Mouse (Mus musculus) midbrain, embryonic 12.5 days (tissue): ENCODE data around the gene Ercc2. TPM values are rescaled to one million over a fixed set of nuclear protein-coding genes. Genes with fewer than 3 reads are reported as not detected.

Experiments
- ATAC-seq: fragments of 200-750 bp; cut with Nextera tagmentation; 2 replicates; pipeline ENCODE4 v1.8.0; 2017; ENCODE audit warnings: low read depth, moderate TSS enrichment, moderate library complexity; ENCODE audit not compliant: low FRiP score
- H3K27ac ChIP-seq: fragments of 300-500 bp; sonication (generic); replicated peaks from 2 replicates; pipeline ENCODE4 v1.5.1; 2016; ENCODE audit warnings: mild to moderate bottlenecking
- H3K27me3 ChIP-seq: fragments of 300-500 bp; sonication (generic); 2 replicates; pipeline ENCODE4 v1.6.1; 2016; ENCODE audit warnings: mild to moderate bottlenecking
- H3K36me3 ChIP-seq: fragments of 300-500 bp; sonication (generic); 2 replicates; pipeline ENCODE4 v1.6.1; 2016
- H3K4me1 ChIP-seq: fragments of 300-500 bp; sonication (generic); 2 replicates; pipeline ENCODE4 v1.6.1; 2016
- H3K4me2 ChIP-seq: fragments of 300-500 bp; sonication (generic); replicated peaks from 2 replicates; pipeline ENCODE4 v1.6.1; 2016; ENCODE audit warnings: mild to moderate bottlenecking, moderate library complexity
- H3K4me3 ChIP-seq: fragments of 300-500 bp; sonication (generic); 2 replicates; pipeline ENCODE4 v1.5.1; 2016; ENCODE audit warnings: mild to moderate bottlenecking
- H3K9ac ChIP-seq: fragments of 300-500 bp; sonication (generic); replicated peaks from 2 replicates; pipeline ENCODE4 v1.6.1; 2016; ENCODE audit warnings: mild to moderate bottlenecking, moderate library complexity
- H3K9me3 ChIP-seq: fragments of 300-500 bp; sonication (generic); 2 replicates; pipeline ENCODE4 v1.6.1; 2016; ENCODE audit warnings: mild to moderate bottlenecking
- WGBS: fragments of 180-500 bp; shearing (Covaris S2); methylation state at CpG from one replicate; pipeline ENCODE4 v1.1.7; 2016; 5-methylcytosine and 5-hydroxymethylcytosine counted together
- polyA plus RNA-seq: library from polyadenylated mRNA; unstranded; fragments of >200 nt; fragmentation: Nextera tagmentation; extraction: Ambion mirVana; gene quantifications from 2 replicates; pipeline ENCODE4 v1.2.1, GENCODE M21; 2016

The Ercc2 gene
- polyA plus RNA-seq, 1 experiment from 2014 or later: 27.5 TPM

- H3K9ac ChIP-seq: no peak overlapping the region
- ATAC-seq: no peak
- 0 out of 2 replicates have a peak overlapping the region, but pooled peaks have one; percentile 21 for H3K27ac ChIP-seq
- peaks cover 20% of the 10 kb centered on the region for H3K27me3 ChIP-seq
- H3K4me3 ChIP-seq: peak overlapping the region; percentile 77
- 15% methylated on average over 16 of the region's 16 CpGs for WGBS
- peaks cover 39% of the 10 kb centered on the region for H3K4me1 ChIP-seq
- H3K9me3 ChIP-seq: no peaks in the 10 kb centered on the region
- H3K36me3 ChIP-seq: peaks cover 8% of the 10 kb centered on the region
- H3K4me2 ChIP-seq: peak overlapping the region; percentile 95
These were observed 20.1 kb upstream of the Ercc2 start for GRCm38 (mm10) chr7:19361720-19362119.

- Histone ChIP-seq H3K9ac (no peak overlapping the region), H3K4me2 (peak overlapping the region; percentile 95), H3K4me1 (peaks cover 39% of the 10 kb centered on the region), H3K4me3 (no peak overlapping the region), H3K9me3 (no peaks in the 10 kb centered on the region), H3K27ac (0 out of 2 replicates have a peak overlapping the region, but pooled peaks have one; percentile 21), H3K36me3 (peaks cover 4% of the 10 kb centered on the region), H3K27me3 (peaks cover 20% of the 10 kb centered on the region)
- 21% methylated on average over 4 of the region's 4 CpGs for WGBS
- no peak for ATAC-seq
These were observed 19.5 kb upstream of the Ercc2 start for GRCm38 (mm10) chr7:19362276-19362675.

GRCm38 (mm10) chr7:19363881-19364280 is 17.9 kb upstream of the Ercc2 start:
- H3K27ac ChIP-seq: no peak overlapping the region
- no peak overlapping the region for H3K4me2 ChIP-seq
- 3% methylated on average over 18 of the region's 18 CpGs for WGBS
- ATAC-seq: no peak
- peaks cover 26% of the 10 kb centered on the region for H3K27me3 ChIP-seq
- no peak overlapping the region for H3K9ac ChIP-seq
- H3K36me3 ChIP-seq: no peaks in the 10 kb centered on the region
- no peaks in the 10 kb centered on the region for H3K9me3 ChIP-seq
- no peak overlapping the region for H3K4me3 ChIP-seq
- peaks cover 28% of the 10 kb centered on the region for H3K4me1 ChIP-seq

GRCm38 (mm10) chr7:19365376-19365775 is 16.4 kb upstream of the Ercc2 start:
- Histone ChIP-seq H3K27me3 (peaks cover 35% of the 10 kb centered on the region), H3K9me3 (no peaks in the 10 kb centered on the region), H3K4me2 (no peak overlapping the region), H3K9ac (no peak overlapping the region), H3K4me1 (peaks cover 26% of the 10 kb centered on the region), H3K4me3 (no peak overlapping the region), H3K27ac (no peak overlapping the region), H3K36me3 (no peaks in the 10 kb centered on the region)
- ATAC-seq: no peak
- 83% methylated on average over 4 of the region's 4 CpGs for WGBS

- ATAC-seq: no peak
- Histone ChIP-seq H3K27me3 (peaks cover 15% of the 10 kb centered on the region), H3K4me2 (no peak overlapping the region), H3K9ac (no peak overlapping the region), H3K27ac (no peak overlapping the region), H3K4me3 (no peak overlapping the region), H3K4me1 (peaks cover 4% of the 10 kb centered on the region; the same call in 1 of the 2 replicates), H3K36me3 (0 out of 2 replicates have a peak, but pooled peaks cover 3% of the 10 kb centered on the region), H3K9me3 (no peaks in the 10 kb centered on the region)
- 24% methylated on average over 16 of the region's 16 CpGs for WGBS
These were observed 13.4 kb upstream of the Ercc2 start for GRCm38 (mm10) chr7:19368380-19368779.

GRCm38 (mm10) chr7:19369823-19370425 is 11.9 kb upstream of the Ercc2 start:
- Histone ChIP-seq H3K9ac (peak overlapping the region; percentile 64), H3K4me2 (peak overlapping the region; percentile 68), H3K36me3 (0 out of 2 replicates have a peak, but pooled peaks cover 3% of the 10 kb centered on the region), H3K9me3 (no peaks in the 10 kb centered on the region), H3K4me1 (peaks cover 4% of the 10 kb centered on the region; the same call in 1 of the 2 replicates), H3K4me3 (peak overlapping the region; percentile 47), H3K27ac (no peak overlapping the region; the same call in 1 of the 2 replicates), H3K27me3 (peaks cover 15% of the 10 kb centered on the region)
- ATAC-seq: peak; percentile 81
- 10% methylated on average over 46 of the region's 46 CpGs for WGBS

- H3K9me3 ChIP-seq: no peaks in the 10 kb centered on the region
- 0 out of 2 replicates have a peak, but pooled peaks cover 3% of the 10 kb centered on the region for H3K36me3 ChIP-seq
- no peak overlapping the region for H3K4me3 ChIP-seq
- peaks cover 14% of the 10 kb centered on the region for H3K27me3 ChIP-seq
- no peak overlapping the region for H3K4me2 ChIP-seq
- WGBS: 90% methylated on average over 2 of the region's 2 CpGs
- no peak overlapping the region for H3K27ac ChIP-seq
- no peak overlapping the region for H3K9ac ChIP-seq
- no peak for ATAC-seq
- peaks cover 4% of the 10 kb centered on the region; the same call in 1 of the 2 replicates for H3K4me1 ChIP-seq
These were observed 8.4 kb upstream of the Ercc2 start for GRCm38 (mm10) chr7:19373367-19373766.

- H3K9ac ChIP-seq: no peak overlapping the region
- WGBS: 83% methylated on average over 18 of the region's 18 CpGs
- ATAC-seq: no peak
- H3K9me3 ChIP-seq: no peaks in the 10 kb centered on the region
- H3K4me3 ChIP-seq: no peak overlapping the region
- H3K27ac ChIP-seq: no peak overlapping the region
- 0 out of 2 replicates have a peak, but pooled peaks cover 3% of the 10 kb centered on the region for H3K36me3 ChIP-seq
- H3K4me2 ChIP-seq: no peak overlapping the region
- no peaks in the 10 kb centered on the region for H3K4me1 ChIP-seq
- H3K27me3 ChIP-seq: no peaks in the 10 kb centered on the region
These were observed 6.4 kb upstream of the Ercc2 start for GRCm38 (mm10) chr7:19375368-19375767.

GRCm38 (mm10) chr7:19376019-19376418 is 5.8 kb upstream of the Ercc2 start:
- H3K4me2 ChIP-seq: no peak overlapping the region
- no peaks in the 10 kb centered on the region for H3K9me3 ChIP-seq
- no peak overlapping the region for H3K4me3 ChIP-seq
- 87% methylated on average over 4 of the region's 4 CpGs for WGBS
- H3K27me3 ChIP-seq: no peaks in the 10 kb centered on the region
- 0 out of 2 replicates have a peak, but pooled peaks cover 3% of the 10 kb centered on the region for H3K36me3 ChIP-seq
- H3K4me1 ChIP-seq: no peaks in the 10 kb centered on the region
- no peak for ATAC-seq
- H3K9ac ChIP-seq: no peak overlapping the region
- H3K27ac ChIP-seq: no peak overlapping the region

- 75% methylated on average over 8 of the region's 8 CpGs for WGBS
These were observed 3.8 kb upstream of the Ercc2 start for GRCm38 (mm10) chr7:19378049-19378448.

GRCm38 (mm10) chr7:19382166-19382541 is 344 bp downstream of the Ercc2 start:
- Histone ChIP-seq H3K9ac (peak overlapping the region; percentile 95), H3K36me3 (peaks cover 33% of the 10 kb centered on the region), H3K4me3 (peak overlapping the region; percentile 96), H3K4me2 (peak overlapping the region; percentile 76), H3K27me3 (no peaks in the 10 kb centered on the region), H3K9me3 (no peaks in the 10 kb centered on the region), H3K27ac (peak overlapping the region; percentile 58), H3K4me1 (peaks cover 16% of the 10 kb centered on the region)
- ATAC-seq: no peak; the same call in 1 of the 2 replicates
- 0% methylated on average over 19 of the region's 37 CpGs for WGBS

More at GRCm38 (mm10) chr7:19378049-19378448, 3.8 kb upstream of the Ercc2 start:
- Histone ChIP-seq H3K27me3 (no peaks in the 10 kb centered on the region), H3K36me3 (0 out of 2 replicates have a peak, but pooled peaks cover 1% of the 10 kb centered on the region), H3K4me3 (no peak overlapping the region), H3K9ac (no peak overlapping the region), H3K9me3 (no peaks in the 10 kb centered on the region), H3K4me1 (peaks cover 7% of the 10 kb centered on the region), H3K27ac (no peak overlapping the region), H3K4me2 (no peak overlapping the region)
- ATAC-seq: no peak

- Histone ChIP-seq H3K4me3 (peak overlapping the region; percentile 96; the same call in 1 of the 2 replicates), H3K36me3 (peaks cover 46% of the 10 kb centered on the region), H3K4me2 (peak overlapping the region; percentile 76; the same call in 1 of the 2 replicates), H3K27ac (no peak overlapping the region), H3K9ac (peak overlapping the region; percentile 95; the same call in 1 of the 2 replicates), H3K4me1 (peaks cover 24% of the 10 kb centered on the region), H3K9me3 (no peaks in the 10 kb centered on the region), H3K27me3 (no peaks in the 10 kb centered on the region)
- no peak for ATAC-seq
- WGBS: 88% methylated on average over 9 of the region's 9 CpGs
These were observed 1.9 kb downstream of the Ercc2 start for GRCm38 (mm10) chr7:19383708-19384107.
